Comparison of ENCODE assay signal across 31 mouse cellular contexts in genomic region chr2:68531099-68531498, GRCm38 (mm10). TPM values are rescaled to one million over a fixed set of nuclear protein-coding genes. Genes with fewer than 3 reads are reported as not detected.
DNase-seq lines count a peak whose midpoint lies in the region; ATAC-seq and TF ChIP-seq lines count a peak whose summit lies in the region.
"Had no signal": no experiment of that assay in that cellular context is flagged by ENCODE, and none has a peak within 500 bp of the region (broad histone marks: within the 10 kb centered on the region; RNA-seq: fewer than 3 reads in every experiment).

No protein-coding gene starts in this region.

- H3K9ac ChIP-seq in forebrain, embryonic 14.5 days (ENCODE audit: low read length), result no peak overlapping the region
- no peak overlapping the region for H3K9ac ChIP-seq in forebrain, embryonic 13.5 days
- H3K9ac ChIP-seq in kidney, postnatal 0 days (ENCODE audit: low read depth, low read length), result no peak overlapping the region
- H3K9ac ChIP-seq: embryonic facial prominence, embryonic 15.5 days; limb, embryonic 12.5 days; liver, embryonic 12.5 days; neural tube, embryonic 12.5 days had no signal

- no peak for ATAC-seq in forebrain, embryonic 14.5 days
- ATAC-seq in forebrain, embryonic 13.5 days, result no peak
- ATAC-seq in kidney, postnatal 0 days (replicated peaks; ENCODE audit: low FRiP score, low read depth), result no peak
- ATAC-seq: liver, embryonic 12.5 days had no signal

- TF ChIP-seq CTCF in kidney, postnatal 0 days (IDR thresholded peaks at IDR 0.05; ENCODE audit: low read depth), result no peak
- no peak for TF ChIP-seq CTCF in thymus, adult 2 months (IDR thresholded peaks at IDR 0.05; ENCODE audit: borderline replicate concordance, control insufficient read depth, extremely low read depth, insufficient read depth, low read length, poor library complexity)

- no peak overlapping the region for H3K4me3 ChIP-seq in forebrain, embryonic 14.5 days (ENCODE audit: low read depth, low read length)
- no peak overlapping the region for H3K4me3 ChIP-seq in forebrain, embryonic 13.5 days
- no peak overlapping the region for H3K4me3 ChIP-seq in kidney, postnatal 0 days (replicated peaks; ENCODE audit: low read depth, low read length)
- H3K4me3 ChIP-seq in thymus, adult 2 months (ENCODE audit: control insufficient read depth, insufficient read depth, low read length), result no peak overlapping the region
- H3K4me3 ChIP-seq: embryonic facial prominence, embryonic 15.5 days; limb, embryonic 12.5 days; liver, embryonic 12.5 days; neural tube, embryonic 12.5 days had no signal

- peak; percentile 32 for DNase-seq in forebrain, embryonic 14.5 days (ENCODE audit: low spot score)
- DNase-seq in kidney, postnatal 0 days (ENCODE audit: low spot score), result peak; percentile 39
- DNase-seq in kidney, postnatal 14 days, result no peak
- peak; percentile 13 for DNase-seq in retina, embryonic 14.5 days (ENCODE audit: low spot score)
- DNase-seq in retina, postnatal 1 day, result no peak
- no peak for DNase-seq in left cerebral cortex, adult 8-10 months (ENCODE audit: low spot score in 2 of 2)
- no peak for DNase-seq in thymus, adult 2 months
- DNase-seq: adrenal gland, postnatal 10 days; cerebellum, adult 8-10 months; cerebellum, postnatal 36 days; embryo, embryonic 11 days; gastrocnemius, postnatal 10 days; heart, adult 11 months; kidney, adult 18-20 months; kidney, postnatal 10 days; lung, adult 18-20 months; right cerebral cortex, adult 18-20 months; thymus, postnatal 25 days had no signal

- H3K4me1 ChIP-seq in forebrain, embryonic 14.5 days (ENCODE audit: control insufficient read depth, insufficient read depth, low read length), result no peaks in the 10 kb centered on the region; the same call in 1 of the 2 replicates
- peaks cover 12% of the 10 kb centered on the region; the same call in 1 of the 2 replicates for H3K4me1 ChIP-seq in forebrain, embryonic 13.5 days
- H3K4me1 ChIP-seq in kidney, postnatal 0 days (replicated peaks; ENCODE audit: insufficient read depth, low read length), result no peaks in the 10 kb centered on the region; the same call in 1 of the 2 replicates
- H3K4me1 ChIP-seq in thymus, adult 2 months (replicated peaks; ENCODE audit: control insufficient read depth, insufficient read depth, low read length), result no peaks in the 10 kb centered on the region
- H3K4me1 ChIP-seq: embryonic facial prominence, embryonic 15.5 days; liver, embryonic 12.5 days; neural tube, embryonic 12.5 days had no signal

- no peak for TF ChIP-seq POLR2A in thymus, adult 2 months (IDR thresholded peaks at IDR 0.05; ENCODE audit: control insufficient read depth, extremely low read depth, insufficient read depth, low read length, poor library complexity)

- H3K27ac ChIP-seq in forebrain, embryonic 14.5 days (ENCODE audit: low read depth, low read length), result no peak overlapping the region
- H3K27ac ChIP-seq in forebrain, embryonic 13.5 days, result no peak overlapping the region
- no peak overlapping the region for H3K27ac ChIP-seq in kidney, postnatal 0 days
- no peak overlapping the region for H3K27ac ChIP-seq in thymus, adult 2 months (ENCODE audit: control insufficient read depth, insufficient read depth, low read length)
- H3K27ac ChIP-seq: embryonic facial prominence, embryonic 15.5 days; limb, embryonic 12.5 days; liver, embryonic 12.5 days; neural tube, embryonic 12.5 days had no signal

- H3K27me3 ChIP-seq in forebrain, embryonic 14.5 days (replicated peaks; ENCODE audit: control insufficient read depth, insufficient read depth, low read length), result no peaks in the 10 kb centered on the region
- H3K27me3 ChIP-seq in forebrain, embryonic 13.5 days, result no peaks in the 10 kb centered on the region
- no peaks in the 10 kb centered on the region for H3K27me3 ChIP-seq in kidney, postnatal 0 days (ENCODE audit: insufficient read depth, low read length)
- no peaks in the 10 kb centered on the region for H3K27me3 ChIP-seq in thymus, adult 2 months (ENCODE audit: control insufficient read depth, insufficient read depth, low read length)
- H3K27me3 ChIP-seq: embryonic facial prominence, embryonic 15.5 days; limb, embryonic 12.5 days; liver, embryonic 12.5 days; neural tube, embryonic 12.5 days had no signal

- WGBS in forebrain, embryonic 14.5 days, result 46% methylated on average over 4 of the region's 4 CpGs
- WGBS in forebrain, embryonic 13.5 days, result 49% methylated on average over 4 of the region's 4 CpGs
- 64% methylated on average over 4 of the region's 4 CpGs for WGBS in kidney, postnatal 0 days
- 87% methylated on average over 4 of the region's 4 CpGs for WGBS in thymus, adult 2 months

- no peaks in the 10 kb centered on the region for H3K9me3 ChIP-seq in forebrain, embryonic 14.5 days (replicated peaks; ENCODE audit: control insufficient read depth, low read length)
- no peaks in the 10 kb centered on the region for H3K9me3 ChIP-seq in forebrain, embryonic 13.5 days (replicated peaks)
- no peaks in the 10 kb centered on the region for H3K9me3 ChIP-seq in kidney, postnatal 0 days (replicated peaks; ENCODE audit: low read length)
- H3K9me3 ChIP-seq: embryonic facial prominence, embryonic 15.5 days; limb, embryonic 12.5 days; liver, embryonic 12.5 days; neural tube, embryonic 12.5 days had no signal

- no peak overlapping the region for H3K4me2 ChIP-seq in forebrain, embryonic 14.5 days (ENCODE audit: low read length)
- H3K4me2 ChIP-seq in forebrain, embryonic 13.5 days, result no peak overlapping the region
- no peak overlapping the region for H3K4me2 ChIP-seq in kidney, postnatal 0 days (ENCODE audit: low read length)
- H3K4me2 ChIP-seq: embryonic facial prominence, embryonic 15.5 days; heart, embryonic 11.5 days; limb, embryonic 12.5 days; liver, embryonic 12.5 days; neural tube, embryonic 12.5 days had no signal

- H3K36me3 ChIP-seq in forebrain, embryonic 14.5 days (ENCODE audit: control insufficient read depth, insufficient read depth, low read length), result no peaks in the 10 kb centered on the region
- H3K36me3 ChIP-seq in forebrain, embryonic 13.5 days (ENCODE audit: poor library complexity, severe bottlenecking), result no peaks in the 10 kb centered on the region
- no peaks in the 10 kb centered on the region for H3K36me3 ChIP-seq in kidney, postnatal 0 days (ENCODE audit: insufficient read depth, low read length)
- no peaks in the 10 kb centered on the region for H3K36me3 ChIP-seq in thymus, adult 2 months (ENCODE audit: control insufficient read depth, insufficient read depth, low read length)
- H3K36me3 ChIP-seq: embryonic facial prominence, embryonic 15.5 days; limb, embryonic 12.5 days; liver, embryonic 12.5 days; neural tube, embryonic 12.5 days had no signal

RNA-seq across cellular contexts. Expression of gene 4933409G03Rik, which starts 51.1 kb away (rescaled TPM):
- polyA plus RNA-seq in forebrain, embryonic 14.5 days (2014; fragmentation: Nextera tagmentation; extraction: Ambion mirVana), result not detected in 2 replicates
- polyA plus RNA-seq in forebrain, embryonic 13.5 days (2015; fragmentation: Nextera tagmentation; extraction: Ambion mirVana), result not detected in 2 replicates
- not detected in 2 replicates for polyA plus RNA-seq in kidney, postnatal 0 days (2015; fragmentation: Nextera tagmentation; extraction: Ambion mirVana)
- total RNA-seq in left cerebral cortex, adult 8-10 months (2022), result not detected
- not detected in 2 replicates for polyA plus RNA-seq in thymus, adult 2 months (2012; rRNA removed)
- total RNA-seq: adrenal gland, postnatal 10 days; gastrocnemius, postnatal 10 days; hematopoietic stem cell, adult 5-6 weeks; layer of hippocampus, adult 18-20 months; layer of hippocampus, postnatal 25 days; left cerebral cortex, postnatal 10 days; megakaryocyte, adult 5-6 weeks; monocyte, adult 5-6 weeks had no signal
- polyA plus RNA-seq: embryonic facial prominence, embryonic 15.5 days; heart, embryonic 11.5 days; heart, postnatal 0 days; limb, embryonic 12.5 days; liver, embryonic 12.5 days; neural tube, embryonic 12.5 days had no signal

RNA-seq across cellular contexts. Expression of gene Stk39, which starts 59.0 kb away (rescaled TPM):
- 23.7 and 24.0 TPM in 2 replicates for polyA plus RNA-seq in forebrain, embryonic 14.5 days (2014; fragmentation: Nextera tagmentation; extraction: Ambion mirVana)
- 27.7 and 28.2 TPM in 2 replicates for polyA plus RNA-seq in forebrain, embryonic 13.5 days (2015; fragmentation: Nextera tagmentation; extraction: Ambion mirVana)
- 26.7 and 29.0 TPM in 2 replicates for polyA plus RNA-seq in kidney, postnatal 0 days (2015; fragmentation: Nextera tagmentation; extraction: Ambion mirVana)
- 10 to 100 TPM; 88.4 to 96.1 (median 92.5) TPM for total RNA-seq in left cerebral cortex, adult 8-10 months (2022)
- 3.5 and 5.5 TPM in 2 replicates for polyA plus RNA-seq in thymus, adult 2 months (2012; rRNA removed)

Comparison
In these comparisons a context has a peak if more than half of its experiments do, and no peak if none do; other contexts are left out.
1. DNase-seq: peak in forebrain, embryonic 14.5 days (single experiment), kidney, postnatal 0 days (single experiment) and retina, embryonic 14.5 days (single experiment); none in kidney, postnatal 14 days (single experiment), retina, postnatal 1 day (single experiment), left cerebral cortex, adult 8-10 months (0 of 2) and thymus, adult 2 months (single experiment).